Mouse (Mus musculus): ENCODE data around the gene Terb1. TPM values are rescaled to one million over a fixed set of nuclear protein-coding genes. Genes with fewer than 3 reads are reported as not detected.

Gene Terb1
- polyA plus RNA-seq, 2 experiments from 2014 or later = 0.42 TPM; not detected in 1

GRCm38 (mm10) chr8:104411468-104411867 is 98.2 kb downstream of the Terb1 start:
- ATAC-seq = no peak

- ATAC-seq = no peak
Observed at GRCm38 (mm10) chr8:104410628-104411273, 99.0 kb downstream of the Terb1 start.

GRCm38 (mm10) chr8:104408328-104409110 is 101.2 kb downstream of the Terb1 start:
- ATAC-seq = no peak

- ATAC-seq = no peak
Observed at GRCm38 (mm10) chr8:104406340-104407128, 103.2 kb downstream of the Terb1 start.

- no peak for ATAC-seq
Observed at GRCm38 (mm10) chr8:104405430-104406187, 104.1 kb downstream of the Terb1 start.

GRCm38 (mm10) chr8:104403596-104403995 is 106.1 kb downstream of the Terb1 start:
- no peak for ATAC-seq

Other genes with a start within 250 kb of the Terb1 start
- under 1 TPM in 1 of 2 experiments, not detected in 1; 0.54 TPM for gene Cmtm2a, start 216.7 kb downstream of the Terb1 start, polyA plus RNA-seq (2017; shearing (Covaris generic))
- not detected for gene Gm45711, start 199.8 kb downstream of the Terb1 start, polyA plus RNA-seq (2017; shearing (Covaris generic))
- gene Cmtm1, start 199.8 kb downstream of the Terb1 start, polyA plus RNA-seq (2017; shearing (Covaris generic)) = not detected
- gene Gm11020, start 188.3 kb downstream of the Terb1 start, polyA plus RNA-seq (2017; shearing (Covaris generic)) = not detected
- not detected for gene Cmtm2b, start 187.7 kb downstream of the Terb1 start, polyA plus RNA-seq (2017; shearing (Covaris generic))
- 10 to 100 TPM; 17.4 to 22.8 TPM for gene Cmtm3, start 170.5 kb downstream of the Terb1 start, polyA plus RNA-seq (2017; shearing (Covaris generic))
- under 1 TPM; 0.16 to 0.43 TPM for gene Cmtm4, start 114.1 kb downstream of the Terb1 start, polyA plus RNA-seq (2017; shearing (Covaris generic))
- 10 to 100 TPM; 28.1 to 31.0 TPM for gene Dync1li2, start 66.9 kb downstream of the Terb1 start, polyA plus RNA-seq (2017; shearing (Covaris generic))
- gene Nae1, start 24.7 kb upstream of the Terb1 start, polyA plus RNA-seq (2017; shearing (Covaris generic)) = 10 to 100 TPM; 80.6 to 94.4 TPM
- gene Car7, start 24.8 kb upstream of the Terb1 start, polyA plus RNA-seq (2017; shearing (Covaris generic)) = 1 to 10 TPM; 4.5 to 7.3 TPM
- 10 to 100 TPM; 21.4 to 28.3 TPM for gene Pdp2, start 81.5 kb upstream of the Terb1 start, polyA plus RNA-seq (2017; shearing (Covaris generic))
- not detected for gene Cdh16, start 114.5 kb upstream of the Terb1 start, polyA plus RNA-seq (2017; shearing (Covaris generic))
- gene Rrad, start 121.4 kb upstream of the Terb1 start, polyA plus RNA-seq (2017; shearing (Covaris generic)) = 10 to 100 TPM; 12.1 to 12.8 TPM
- gene Ciao2b, start 132.1 kb upstream of the Terb1 start, polyA plus RNA-seq (2017; shearing (Covaris generic)) = 100 to 1,000 TPM; 113 to 122 TPM
- gene Ces2a, start 224.1 kb upstream of the Terb1 start, polyA plus RNA-seq (2017; shearing (Covaris generic)) = under 1 TPM in 1 of 2 experiments, not detected in 1; 0.38 TPM

All from CD4-positive, CD25-positive, alpha-beta regulatory T cell, adult 4 months (primary cell).